Mouse (Mus musculus): ENCODE results near the gene Glb1. TPM values are rescaled to one million over a fixed set of nuclear protein-coding genes. Genes with fewer than 3 reads are reported as not detected.

The Glb1 gene
- total RNA-seq, 2 experiments from 2014 or later: 14.8 to 16.3 TPM

Other genes with a start within 250 kb of the Glb1 start
- not detected for gene Bcl2a1c, start 70.9 kb upstream of the Glb1 start, total RNA-seq (2021)
- gene Crtap, start 10.4 kb upstream of the Glb1 start, total RNA-seq (2021): 10 to 100 TPM; 30.4 to 32.4 TPM
- 1 to 10 TPM; 3.4 to 4.2 TPM for gene Tmppe, start within 50 bp of the Glb1 start, total RNA-seq (2021)
- gene Ccr4, start 103.8 kb downstream of the Glb1 start, total RNA-seq (2021): not detected
- not detected for gene C130032M10Rik, start 114.6 kb downstream of the Glb1 start, total RNA-seq (2021)
- gene Trim71, start 163.3 kb downstream of the Glb1 start, total RNA-seq (2021): not detected
- gene Cnot10, start 239.1 kb downstream of the Glb1 start, total RNA-seq (2021): 10 to 100 TPM; 19.7 to 21.8 TPM